Mouse (Mus musculus) spleen, postnatal 10 days (tissue): Measurements from ENCODE around the gene Dgkb.

Experiments used
- DNase-seq, 2 experiments: peaks; one replicate each; pipeline ENCODE4 v3.0.0; 2021 to 2022; ENCODE audit warnings: low spot score in 2 of 2

The Dgkb gene

GRCm38 (mm10) chr12:37817426-37817825 lies at the start of gene Dgkb:
Dgkb (plus strand) TSS chr12:37817726.
- no peak for DNase-seq

- DNase-seq, result no peak
These were observed 47.7 kb upstream of the Dgkb start for GRCm38 (mm10) chr12:37769844-37770243.

GRCm38 (mm10) chr12:37773681-37774357 lies 43.7 kb upstream of the Dgkb start:
- no peak for DNase-seq

- no peak for DNase-seq
These were observed 42.9 kb upstream of the Dgkb start for GRCm38 (mm10) chr12:37774591-37774990.

- DNase-seq, result no peak
These were observed 21.1 kb upstream of the Dgkb start for GRCm38 (mm10) chr12:37796265-37796928.

- no peak for DNase-seq
These were observed 3.4 kb upstream of the Dgkb start for GRCm38 (mm10) chr12:37814122-37814521.

- no peak for DNase-seq
These were observed 3.7 kb downstream of the Dgkb start for GRCm38 (mm10) chr12:37821052-37821810.

GRCm38 (mm10) chr12:37880042-37881017 lies 62.8 kb downstream of the Dgkb start:
- DNase-seq, result no peak

GRCm38 (mm10) chr12:37881376-37881775 lies 63.9 kb downstream of the Dgkb start:
- no peak for DNase-seq

GRCm38 (mm10) chr12:37882796-37883195 lies 65.3 kb downstream of the Dgkb start:
- no peak for DNase-seq

- no peak for DNase-seq
These were observed 66.3 kb downstream of the Dgkb start for GRCm38 (mm10) chr12:37883781-37884180.

GRCm38 (mm10) chr12:37888591-37888990 lies 71.1 kb downstream of the Dgkb start:
- no peak for DNase-seq

- no peak for DNase-seq
These were observed 71.9 kb downstream of the Dgkb start for GRCm38 (mm10) chr12:37889431-37889830.

GRCm38 (mm10) chr12:37891336-37891735 lies 73.8 kb downstream of the Dgkb start:
- no peak for DNase-seq

- no peak for DNase-seq
These were observed 124.6 kb downstream of the Dgkb start for GRCm38 (mm10) chr12:37942163-37942562.

- DNase-seq, result no peak
These were observed 138.7 kb downstream of the Dgkb start for GRCm38 (mm10) chr12:37956193-37956592.

GRCm38 (mm10) chr12:37971482-37971881 lies 154.0 kb downstream of the Dgkb start:
- DNase-seq, result no peak

GRCm38 (mm10) chr12:37978498-37979187 lies 161.1 kb downstream of the Dgkb start:
- no peak for DNase-seq

GRCm38 (mm10) chr12:37985352-37985751 lies 167.8 kb downstream of the Dgkb start:
- no peak for DNase-seq

- no peak for DNase-seq
These were observed 170.6 kb downstream of the Dgkb start for GRCm38 (mm10) chr12:37988066-37988591.

- no peak for DNase-seq
These were observed 175.7 kb downstream of the Dgkb start for GRCm38 (mm10) chr12:37993221-37993620.
